Mouse (Mus musculus): Measurements from ENCODE around the gene Kmt2d.

GRCm38 (mm10) chr15:98791771-98792170 lies 79.2 kb downstream of the Kmt2d start:
- TF ChIP-seq CTCF (IDR thresholded peaks at IDR 0.05; ENCODE audit: borderline replicate concordance, extremely low read depth, insufficient read depth, insufficient read length) (no peak), POLR2A (IDR thresholded peaks at IDR 0.05; ENCODE audit: borderline replicate concordance, extremely low read depth, insufficient read depth, insufficient read length, poor library complexity, severe bottlenecking) (no peak)

All from brain, embryonic 14.5 days (tissue).